Mouse (Mus musculus) forebrain, embryonic 15.5 days (tissue): ENCODE results near the gene Rhcg. TPM values are rescaled to one million over a fixed set of nuclear protein-coding genes. Genes with fewer than 3 reads are reported as not detected.

Source experiments
- polyA plus RNA-seq: library from polyadenylated mRNA; unstranded; fragments of >200 nt; fragmentation: Nextera tagmentation; extraction: Ambion mirVana; gene quantifications from 2 replicates; pipeline ENCODE4 v1.2.1, GENCODE M21; 2015

The Rhcg gene
- polyA plus RNA-seq, 1 experiment from 2014 or later: 1.8 TPM

Other genes starting within 250 kb of the Rhcg start
- gene Rlbp1, start 230.6 kb downstream of the Rhcg start, polyA plus RNA-seq: 85.6 and 86.8 TPM in 2 replicates
- 5.8 and 7.2 TPM in 2 replicates for gene Fanci, start 225.7 kb downstream of the Rhcg start, polyA plus RNA-seq
- gene Polg, start 151.3 kb downstream of the Rhcg start, polyA plus RNA-seq: 32.9 and 35.8 TPM in 2 replicates
- gene Ticrr, start 42.5 kb upstream of the Rhcg start, polyA plus RNA-seq: 5.0 and 5.8 TPM in 2 replicates
- 3.3 and 3.4 TPM in 2 replicates for gene Kif7, start 98.1 kb upstream of the Rhcg start, polyA plus RNA-seq
- not detected in 2 replicates for gene Plin1, start 115.2 kb upstream of the Rhcg start, polyA plus RNA-seq
- gene Pex11a, start 125.5 kb upstream of the Rhcg start, polyA plus RNA-seq: 16.9 and 18.8 TPM in 2 replicates
- gene Wdr93, start 125.5 kb upstream of the Rhcg start, polyA plus RNA-seq: 0.23 and 0.85 TPM in 2 replicates
- 0.19 TPM in 1 of 2 replicates, not detected in the other for gene Mesp1, start 176.1 kb upstream of the Rhcg start, polyA plus RNA-seq
- gene Mesp2, start 193.1 kb upstream of the Rhcg start, polyA plus RNA-seq: 1.5 and 2.2 TPM in 2 replicates
- 2.7 and 3.4 TPM in 2 replicates for gene Anpep, start 243.4 kb upstream of the Rhcg start, polyA plus RNA-seq